Mouse (Mus musculus) CH12F3 (cell line): ENCODE results near the gene Ankrd27.

Experiments
- in situ Hi-C: fragments of 300-500 bp; cut with MboI; formaldehyde crosslinking; loops from 2 replicates; pipeline ENCODE4 v1.14.3; 2020; ENCODE audit warnings: low sequenced_read_pairs

Ankrd27 gene

GRCm38 (mm10) chr7:35688276-35688675, 102.2 kb downstream of the Ankrd27 start:
- in situ Hi-C loops: no loop called here
